ENCODE assay signal across 8 mouse cellular contexts in the genomic region with DNA sequence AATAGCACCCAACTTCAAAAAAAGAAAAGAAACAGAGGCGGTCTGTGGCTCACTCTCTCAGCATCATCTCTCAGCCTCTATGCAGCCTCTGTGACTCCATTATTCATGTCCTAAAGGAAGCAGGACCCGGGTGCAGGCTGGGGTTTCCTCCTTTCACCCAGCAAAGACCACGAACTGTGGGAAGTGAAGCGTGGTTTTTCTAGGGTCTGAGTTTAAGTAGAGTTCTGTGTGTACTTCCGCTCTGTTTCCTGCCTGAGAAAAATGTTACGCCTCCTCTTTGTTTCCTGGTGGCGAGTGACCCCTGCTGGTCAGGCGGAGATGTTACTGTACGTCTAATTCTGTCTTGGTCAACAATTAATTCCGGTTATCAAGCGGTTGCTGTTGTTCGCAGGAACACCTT.
DNase-seq lines count a peak whose midpoint lies in the region; ATAC-seq and TF ChIP-seq lines count a peak whose summit lies in the region.

No protein-coding gene starts in this region.

- no peaks in the 10 kb centered on the region for H3K27me3 ChIP-seq in forebrain, embryonic 11.5 days (ENCODE audit: control insufficient read depth, insufficient read depth, low read length)
- no peaks in the 10 kb centered on the region for H3K27me3 ChIP-seq in heart, embryonic 16.5 days (ENCODE audit: control insufficient read depth, insufficient read depth, low read length)
- H3K27me3 ChIP-seq in liver, embryonic 14.5 days (ENCODE audit: control insufficient read depth, insufficient read depth, low read length), result no peaks in the 10 kb centered on the region
- no peaks in the 10 kb centered on the region for H3K27me3 ChIP-seq in neural tube, embryonic 11.5 days (ENCODE audit: control insufficient read depth, insufficient read depth, low read length)
- H3K27me3 ChIP-seq in stomach, postnatal 0 days (ENCODE audit: control insufficient read depth, insufficient read depth, low read length), result no peaks in the 10 kb centered on the region

- peak; percentile 47 for DNase-seq in brain, embryonic 18.5 days (ENCODE audit: low read depth, low spot score)
- peak; percentile 87 for DNase-seq in forebrain, embryonic 11.5 days (ENCODE audit: low spot score)
- DNase-seq in kidney, postnatal 25 days, result peak; percentile 60 to 67
- peak; percentile 12 to 22 (median 20) for DNase-seq in liver, embryonic 14.5 days (ENCODE audit: low read depth in 3 of 3, low spot score in 3 of 3)
- peak; percentile 82 for DNase-seq in neural tube, embryonic 11.5 days (ENCODE audit: low spot score)
- peak; percentile 80 for DNase-seq in stomach, postnatal 0 days (ENCODE audit: low spot score)

- no peak overlapping the region for H3K27ac ChIP-seq in forebrain, embryonic 11.5 days (ENCODE audit: low read depth, low read length)
- no peak overlapping the region for H3K27ac ChIP-seq in heart, embryonic 16.5 days (ENCODE audit: low read length)
- H3K27ac ChIP-seq in liver, embryonic 14.5 days, result no peak overlapping the region
- no peak overlapping the region for H3K27ac ChIP-seq in neural tube, embryonic 11.5 days (ENCODE audit: low read depth, low read length)
- no peak overlapping the region for H3K27ac ChIP-seq in stomach, postnatal 0 days (replicated peaks)

- peak overlapping the region; percentile 37; the same call in 1 of the 2 replicates for H3K4me2 ChIP-seq in forebrain, embryonic 11.5 days (ENCODE audit: low read depth, low read length, severe bottlenecking)
- peak overlapping the region; percentile 71 for H3K4me2 ChIP-seq in heart, embryonic 16.5 days (ENCODE audit: low read depth, low read length)
- peak overlapping the region; percentile 16; the same call in 1 of the 2 replicates for H3K4me2 ChIP-seq in liver, embryonic 14.5 days (ENCODE audit: low read depth)
- H3K4me2 ChIP-seq in neural tube, embryonic 11.5 days (ENCODE audit: low read depth), result peak overlapping the region; percentile 33
- peak overlapping the region; percentile 39 for H3K4me2 ChIP-seq in stomach, postnatal 0 days (replicated peaks; ENCODE audit: low read depth)

- ATAC-seq in CD4-positive, CD25-positive, alpha-beta regulatory T cell, adult 4 months, result peak; percentile 97
- peak; percentile 66; the same call in 1 of the 2 replicates for ATAC-seq in forebrain, embryonic 11.5 days (replicated peaks; ENCODE audit: low FRiP score)
- peak; percentile 28; the same call in 1 of the 2 replicates for ATAC-seq in heart, embryonic 16.5 days (replicated peaks; ENCODE audit: extremely low read depth, insufficient read depth, low FRiP score)
- no peak for ATAC-seq in liver, embryonic 14.5 days (ENCODE audit: insufficient read depth)
- peak; percentile 74; the same call in 1 of the 2 replicates for ATAC-seq in neural tube, embryonic 11.5 days (ENCODE audit: insufficient read depth, low FRiP score, low TSS enrichment)
- 0 out of 2 replicates have a peak, but pooled peaks have one; percentile 35 for ATAC-seq in stomach, postnatal 0 days (ENCODE audit: low FRiP score, low TSS enrichment)

- H3K4me1 ChIP-seq in forebrain, embryonic 11.5 days (replicated peaks; ENCODE audit: control insufficient read depth, insufficient read depth, low read length), result no peaks in the 10 kb centered on the region
- H3K4me1 ChIP-seq in heart, embryonic 16.5 days (ENCODE audit: control insufficient read depth, insufficient read depth, low read length), result no peaks in the 10 kb centered on the region
- no peaks in the 10 kb centered on the region for H3K4me1 ChIP-seq in liver, embryonic 14.5 days (replicated peaks; ENCODE audit: control insufficient read depth in 2 of 2, insufficient read depth in 2 of 2, low read length in 1 of 2)
- H3K4me1 ChIP-seq in neural tube, embryonic 11.5 days (ENCODE audit: control insufficient read depth, insufficient read depth, low read length), result no peaks in the 10 kb centered on the region
- no peaks in the 10 kb centered on the region for H3K4me1 ChIP-seq in stomach, postnatal 0 days (replicated peaks; ENCODE audit: control insufficient read depth, insufficient read depth)

- H3K36me3 ChIP-seq in forebrain, embryonic 11.5 days (ENCODE audit: control insufficient read depth, insufficient read depth, low read length), result no peaks in the 10 kb centered on the region
- H3K36me3 ChIP-seq in heart, embryonic 16.5 days (ENCODE audit: control insufficient read depth, insufficient read depth), result no peaks in the 10 kb centered on the region
- no peaks in the 10 kb centered on the region for H3K36me3 ChIP-seq in liver, embryonic 14.5 days (replicated peaks; ENCODE audit: control insufficient read depth, insufficient read depth, low read depth)
- no peaks in the 10 kb centered on the region for H3K36me3 ChIP-seq in neural tube, embryonic 11.5 days (ENCODE audit: control insufficient read depth, insufficient read depth, low read length)
- no peaks in the 10 kb centered on the region for H3K36me3 ChIP-seq in stomach, postnatal 0 days (ENCODE audit: control insufficient read depth, insufficient read depth, low read length)

- TF ChIP-seq CTCF in liver, embryonic 14.5 days (IDR thresholded peaks at IDR 0.05; ENCODE audit: low read depth), result peak; percentile 77
- peak; percentile 96 for TF ChIP-seq CTCF in stomach, postnatal 0 days (IDR thresholded peaks at IDR 0.05; ENCODE audit: low read depth)

- WGBS in forebrain, embryonic 11.5 days, result 21% methylated on average over 12 of the region's 12 CpGs
- 13% methylated on average over 12 of the region's 12 CpGs for WGBS in heart, embryonic 16.5 days
- 9% methylated on average over 12 of the region's 12 CpGs for WGBS in liver, embryonic 14.5 days (ENCODE audit: insufficient replicate concordance)
- 26% methylated on average over 12 of the region's 12 CpGs for WGBS in neural tube, embryonic 11.5 days
- 12% methylated on average over 12 of the region's 12 CpGs for WGBS in stomach, postnatal 0 days

- no peak overlapping the region for H3K9ac ChIP-seq in forebrain, embryonic 11.5 days (ENCODE audit: low read length)
- H3K9ac ChIP-seq in heart, embryonic 16.5 days (ENCODE audit: low read length), result peak overlapping the region; percentile 60; the same call in 1 of the 2 replicates
- no peak overlapping the region for H3K9ac ChIP-seq in liver, embryonic 14.5 days (replicated peaks)
- no peak overlapping the region for H3K9ac ChIP-seq in neural tube, embryonic 11.5 days (ENCODE audit: low read length)
- no peak overlapping the region for H3K9ac ChIP-seq in stomach, postnatal 0 days (ENCODE audit: low read length)

- H3K4me3 ChIP-seq in forebrain, embryonic 11.5 days (ENCODE audit: low read depth, low read length), result no peak overlapping the region
- peak overlapping the region; percentile 44 for H3K4me3 ChIP-seq in heart, embryonic 16.5 days (ENCODE audit: low read length)
- peak overlapping the region in 1 of 2 experiments; percentile 27; a peak in 1 of 4 replicates for H3K4me3 ChIP-seq in liver, embryonic 14.5 days (ENCODE audit: insufficient read depth in 1 of 2, low read depth in 2 of 2, low read length in 2 of 2)
- no peak overlapping the region for H3K4me3 ChIP-seq in neural tube, embryonic 11.5 days (ENCODE audit: low read depth, low read length)
- peak overlapping the region; percentile 4 for H3K4me3 ChIP-seq in stomach, postnatal 0 days (ENCODE audit: low read depth, low read length)

- H3K9me3 ChIP-seq in forebrain, embryonic 11.5 days (ENCODE audit: control insufficient read depth, low read length), result no peaks in the 10 kb centered on the region
- H3K9me3 ChIP-seq in heart, embryonic 16.5 days (replicated peaks; ENCODE audit: control insufficient read depth, low read length), result no peaks in the 10 kb centered on the region
- no peaks in the 10 kb centered on the region for H3K9me3 ChIP-seq in liver, embryonic 14.5 days (ENCODE audit: control insufficient read depth, low read length)
- H3K9me3 ChIP-seq in neural tube, embryonic 11.5 days (ENCODE audit: control insufficient read depth, low read length), result no peaks in the 10 kb centered on the region
- no peaks in the 10 kb centered on the region for H3K9me3 ChIP-seq in stomach, postnatal 0 days (ENCODE audit: control insufficient read depth, low read length)

- no peak for TF ChIP-seq EP300 in liver, embryonic 14.5 days (IDR thresholded peaks at IDR 0.05; ENCODE audit: low read depth)
- TF ChIP-seq EP300 in stomach, postnatal 0 days (optimal IDR thresholded peaks at IDR 0.05), result no peak

Comparison
In these comparisons a context has a peak if more than half of its experiments do, and no peak if none do; other contexts are left out.
1. DNase-seq: peak in every context shown above with its lines; median percentile 87 in forebrain, embryonic 11.5 days; 82 in neural tube, embryonic 11.5 days; 80 in stomach, postnatal 0 days; 64 in kidney, postnatal 25 days; 47 in brain, embryonic 18.5 days; 20 in liver, embryonic 14.5 days.
2. H3K4me2 ChIP-seq: peak in every context shown above with its lines; median percentile 71 in heart, embryonic 16.5 days; 39 in stomach, postnatal 0 days; 37 in forebrain, embryonic 11.5 days; 33 in neural tube, embryonic 11.5 days; 16 in liver, embryonic 14.5 days.
3. H3K4me3 ChIP-seq: peak in heart, embryonic 16.5 days (single experiment) and stomach, postnatal 0 days (single experiment); none in forebrain, embryonic 11.5 days (single experiment) and neural tube, embryonic 11.5 days (single experiment).